Mouse (Mus musculus): ENCODE measurements around the gene Pold4. TPM values are rescaled to one million over a fixed set of nuclear protein-coding genes. Genes with fewer than 3 reads are reported as not detected.

The Pold4 gene
- polyA plus RNA-seq, 1 experiment from 2014 or later = 15.2 TPM

- Histone ChIP-seq H3K27ac (ENCODE audit: low read depth, low read length) (no peak overlapping the region), H3K4me2 (ENCODE audit: low read depth) (no peak overlapping the region), H3K36me3 (ENCODE audit: control insufficient read depth, insufficient read depth, low read length) (no peaks in the 10 kb centered on the region), H3K27me3 (ENCODE audit: control insufficient read depth, insufficient read depth, low read length) (peaks cover 21% of the 10 kb centered on the region), H3K9ac (ENCODE audit: low read length) (no peak overlapping the region), H3K4me3 (ENCODE audit: low read depth, low read length) (no peak overlapping the region), H3K4me1 (ENCODE audit: control insufficient read depth, insufficient read depth, low read length) (peaks cover 3% of the 10 kb centered on the region; the same call in 1 of the 2 replicates), H3K9me3 (ENCODE audit: control insufficient read depth, low read length) (no peaks in the 10 kb centered on the region)
- ATAC-seq (ENCODE audit: insufficient read depth, low FRiP score, low TSS enrichment) = no peak
- 87% methylated on average over 6 of the region's 6 CpGs for WGBS
- DNase-seq (ENCODE audit: low spot score) = no peak
Observed at GRCm38 (mm10) chr19:4219943-4220342, 11.8 kb upstream of the Pold4 start.

- 64% methylated on average over 4 of the region's 4 CpGs for WGBS
Observed at GRCm38 (mm10) chr19:4220416-4220815, 11.3 kb upstream of the Pold4 start.

GRCm38 (mm10) chr19:4220957-4221743 is 10.5 kb upstream of the Pold4 start:
- Histone ChIP-seq H3K9ac (ENCODE audit: low read length) (no peak overlapping the region), H3K4me2 (ENCODE audit: low read depth) (no peak overlapping the region), H3K36me3 (ENCODE audit: control insufficient read depth, insufficient read depth, low read length) (no peaks in the 10 kb centered on the region), H3K27ac (ENCODE audit: low read depth, low read length) (no peak overlapping the region), H3K27me3 (ENCODE audit: control insufficient read depth, insufficient read depth, low read length) (peaks cover 10% of the 10 kb centered on the region), H3K9me3 (ENCODE audit: control insufficient read depth, low read length) (no peaks in the 10 kb centered on the region), H3K4me3 (ENCODE audit: low read depth, low read length) (no peak overlapping the region), H3K4me1 (ENCODE audit: control insufficient read depth, insufficient read depth, low read length) (no peaks in the 10 kb centered on the region)
- 42% methylated on average over 14 of the region's 14 CpGs for WGBS
- DNase-seq (ENCODE audit: low spot score) = no peak
- ATAC-seq (ENCODE audit: insufficient read depth, low FRiP score, low TSS enrichment) = no peak

More at GRCm38 (mm10) chr19:4220416-4220815, 11.3 kb upstream of the Pold4 start:
- Histone ChIP-seq H3K4me3 (ENCODE audit: low read depth, low read length) (no peak overlapping the region), H3K36me3 (ENCODE audit: control insufficient read depth, insufficient read depth, low read length) (no peaks in the 10 kb centered on the region), H3K27me3 (ENCODE audit: control insufficient read depth, insufficient read depth, low read length) (peaks cover 16% of the 10 kb centered on the region), H3K9ac (ENCODE audit: low read length) (no peak overlapping the region), H3K4me1 (ENCODE audit: control insufficient read depth, insufficient read depth, low read length) (0 out of 2 replicates have a peak, but pooled peaks cover 2% of the 10 kb centered on the region), H3K4me2 (ENCODE audit: low read depth) (no peak overlapping the region), H3K9me3 (ENCODE audit: control insufficient read depth, low read length) (no peaks in the 10 kb centered on the region), H3K27ac (ENCODE audit: low read depth, low read length) (no peak overlapping the region)
- ATAC-seq (ENCODE audit: insufficient read depth, low FRiP score, low TSS enrichment) = no peak
- no peak for DNase-seq (ENCODE audit: low spot score)

GRCm38 (mm10) chr19:4222165-4222564 is 9.5 kb upstream of the Pold4 start:
- Histone ChIP-seq H3K27ac (ENCODE audit: low read depth, low read length) (no peak overlapping the region), H3K4me3 (ENCODE audit: low read depth, low read length) (no peak overlapping the region), H3K4me1 (ENCODE audit: control insufficient read depth, insufficient read depth, low read length) (no peaks in the 10 kb centered on the region), H3K27me3 (ENCODE audit: control insufficient read depth, insufficient read depth, low read length) (peaks cover 1% of the 10 kb centered on the region), H3K36me3 (ENCODE audit: control insufficient read depth, insufficient read depth, low read length) (no peaks in the 10 kb centered on the region), H3K9me3 (ENCODE audit: control insufficient read depth, low read length) (no peaks in the 10 kb centered on the region), H3K9ac (ENCODE audit: low read length) (no peak overlapping the region), H3K4me2 (ENCODE audit: low read depth) (no peak overlapping the region)
- DNase-seq (ENCODE audit: low spot score) (no peak), ATAC-seq (ENCODE audit: insufficient read depth, low FRiP score, low TSS enrichment) (no peak)
- WGBS = 83% methylated on average over 11 of the region's 11 CpGs

GRCm38 (mm10) chr19:4226779-4227178 is 4.9 kb upstream of the Pold4 start:
- H3K4me1 ChIP-seq (ENCODE audit: control insufficient read depth, insufficient read depth, low read length) = no peaks in the 10 kb centered on the region

GRCm38 (mm10) chr19:4227446-4227845 is 4.3 kb upstream of the Pold4 start:
- DNase-seq (ENCODE audit: low spot score) (no peak), ATAC-seq (ENCODE audit: insufficient read depth, low FRiP score, low TSS enrichment) (no peak)
- H3K27ac ChIP-seq (ENCODE audit: low read depth, low read length) = no peak overlapping the region
- peaks cover 3% of the 10 kb centered on the region; the same call in 1 of the 2 replicates for H3K4me1 ChIP-seq (ENCODE audit: control insufficient read depth, insufficient read depth, low read length)
- H3K9ac ChIP-seq (ENCODE audit: low read length) = no peak overlapping the region
- no peak overlapping the region for H3K4me2 ChIP-seq (ENCODE audit: low read depth)
- no peaks in the 10 kb centered on the region for H3K36me3 ChIP-seq (ENCODE audit: control insufficient read depth, insufficient read depth, low read length)
- 73% methylated on average over 5 of the region's 5 CpGs for WGBS
- H3K27me3 ChIP-seq (ENCODE audit: control insufficient read depth, insufficient read depth, low read length) = no peaks in the 10 kb centered on the region
- H3K9me3 ChIP-seq (ENCODE audit: control insufficient read depth, low read length) = no peaks in the 10 kb centered on the region
- no peak overlapping the region for H3K4me3 ChIP-seq (ENCODE audit: low read depth, low read length)

More at GRCm38 (mm10) chr19:4226779-4227178, 4.9 kb upstream of the Pold4 start:
- Histone ChIP-seq H3K27ac (ENCODE audit: low read depth, low read length) (no peak overlapping the region), H3K9ac (ENCODE audit: low read length) (no peak overlapping the region), H3K4me3 (ENCODE audit: low read depth, low read length) (no peak overlapping the region), H3K36me3 (ENCODE audit: control insufficient read depth, insufficient read depth, low read length) (no peaks in the 10 kb centered on the region), H3K27me3 (ENCODE audit: control insufficient read depth, insufficient read depth, low read length) (no peaks in the 10 kb centered on the region), H3K4me2 (ENCODE audit: low read depth) (no peak overlapping the region), H3K9me3 (ENCODE audit: control insufficient read depth, low read length) (no peaks in the 10 kb centered on the region)
- ATAC-seq (ENCODE audit: insufficient read depth, low FRiP score, low TSS enrichment) (no peak), DNase-seq (ENCODE audit: low spot score) (no peak)
- WGBS = 87% methylated on average over 7 of the region's 7 CpGs

- no peaks in the 10 kb centered on the region for H3K36me3 ChIP-seq (ENCODE audit: control insufficient read depth, insufficient read depth, low read length)
Observed at GRCm38 (mm10) chr19:4227894-4228678, 3.6 kb upstream of the Pold4 start.

GRCm38 (mm10) chr19:4228891-4229290 is 2.8 kb upstream of the Pold4 start:
- ATAC-seq (ENCODE audit: insufficient read depth, low FRiP score, low TSS enrichment) = no peak
- 75% methylated on average over 4 of the region's 4 CpGs for WGBS

More at GRCm38 (mm10) chr19:4227894-4228678, 3.6 kb upstream of the Pold4 start:
- peak; percentile 75 for DNase-seq (ENCODE audit: low spot score)
- Histone ChIP-seq H3K9ac (ENCODE audit: low read length) (no peak overlapping the region), H3K9me3 (ENCODE audit: control insufficient read depth, low read length) (no peaks in the 10 kb centered on the region), H3K4me3 (ENCODE audit: low read depth, low read length) (no peak overlapping the region), H3K27me3 (ENCODE audit: control insufficient read depth, insufficient read depth, low read length) (no peaks in the 10 kb centered on the region), H3K4me1 (ENCODE audit: control insufficient read depth, insufficient read depth, low read length) (peaks cover 3% of the 10 kb centered on the region; the same call in 1 of the 2 replicates), H3K27ac (ENCODE audit: low read depth, low read length) (no peak overlapping the region), H3K4me2 (ENCODE audit: low read depth) (no peak overlapping the region)
- ATAC-seq (ENCODE audit: insufficient read depth, low FRiP score, low TSS enrichment) = no peak
- WGBS = 27% methylated on average over 8 of the region's 8 CpGs

More at GRCm38 (mm10) chr19:4228891-4229290, 2.8 kb upstream of the Pold4 start:
- no peaks in the 10 kb centered on the region for H3K9me3 ChIP-seq (ENCODE audit: control insufficient read depth, low read length)
- H3K36me3 ChIP-seq (ENCODE audit: control insufficient read depth, insufficient read depth, low read length) = no peaks in the 10 kb centered on the region
- no peak overlapping the region for H3K9ac ChIP-seq (ENCODE audit: low read length)
- no peak overlapping the region for H3K4me3 ChIP-seq (ENCODE audit: low read depth, low read length)
- no peak overlapping the region for H3K4me2 ChIP-seq (ENCODE audit: low read depth)
- no peak for DNase-seq (ENCODE audit: low spot score)
- H3K4me1 ChIP-seq (ENCODE audit: control insufficient read depth, insufficient read depth, low read length) = peaks cover 3% of the 10 kb centered on the region; the same call in 1 of the 2 replicates
- no peak overlapping the region for H3K27ac ChIP-seq (ENCODE audit: low read depth, low read length)
- H3K27me3 ChIP-seq (ENCODE audit: control insufficient read depth, insufficient read depth, low read length) = no peaks in the 10 kb centered on the region

Measured in neural tube, embryonic 11.5 days (tissue).